Mouse (Mus musculus): ENCODE results near the gene Lonp1. TPM values are rescaled to one million over a fixed set of nuclear protein-coding genes. Genes with fewer than 3 reads are reported as not detected.

The Lonp1 gene
- total RNA-seq, 1 experiment from 2014 or later = 32.6 TPM

Other genes with a start within 250 kb of the Lonp1 start
- 6.4 and 6.8 TPM in 2 replicates for gene Ptprs, start 150.4 kb downstream of the Lonp1 start, total RNA-seq (2017)
- gene Znrf4, start 114.5 kb downstream of the Lonp1 start, total RNA-seq (2017) = not detected in 2 replicates
- gene Gm20219, start 72.5 kb downstream of the Lonp1 start, total RNA-seq (2017) = 2.2 and 3.3 TPM in 2 replicates
- gene Safb2, start 42.3 kb downstream of the Lonp1 start, total RNA-seq (2017) = 329 and 358 TPM in 2 replicates
- 243 and 262 TPM in 2 replicates for gene Safb, start 42.1 kb downstream of the Lonp1 start, total RNA-seq (2017)
- gene 2410015M20Rik, start 17.1 kb downstream of the Lonp1 start, total RNA-seq (2017) = 33.3 and 62.5 TPM in 2 replicates
- 894 and 902 TPM in 2 replicates for gene Rpl36, start 13.5 kb downstream of the Lonp1 start, total RNA-seq (2017)
- not detected in 2 replicates for gene Catsperd, start 1.3 kb upstream of the Lonp1 start, total RNA-seq (2017)
- 64.5 and 65.3 TPM in 2 replicates for gene Ranbp3, start 46.4 kb upstream of the Lonp1 start, total RNA-seq (2017)
- 31.2 and 33.6 TPM in 2 replicates for gene Ndufa11, start 90.9 kb upstream of the Lonp1 start, total RNA-seq (2017)
- gene Vmac, start 91.1 kb upstream of the Lonp1 start, total RNA-seq (2017) = 10.7 and 10.8 TPM in 2 replicates
- gene Nrtn, start 130.6 kb upstream of the Lonp1 start, total RNA-seq (2017) = not detected in 2 replicates
- 25.9 and 27.0 TPM in 2 replicates for gene Dus3l, start 137.9 kb upstream of the Lonp1 start, total RNA-seq (2017)
- gene Prr22, start 143.4 kb upstream of the Lonp1 start, total RNA-seq (2017) = 0.25 and 0.58 TPM in 2 replicates
- gene Rfx2, start 204.1 kb upstream of the Lonp1 start, total RNA-seq (2017) = 8.6 and 11.1 TPM in 2 replicates
- gene Acsbg2, start 247.6 kb upstream of the Lonp1 start, total RNA-seq (2017) = not detected in 2 replicates
- not detected in 2 replicates for gene 1700061G19Rik, start 248.6 kb upstream of the Lonp1 start, total RNA-seq (2017)